In genomic region chr11:97520541-97520940, GRCm38 (mm10) we compare ENCODE assay signal across 22 mouse cellular contexts. TPM values are rescaled to one million over a fixed set of nuclear protein-coding genes. Genes with fewer than 3 reads are reported as not detected.
"Had no signal": no experiment of that assay in that cellular context is flagged by ENCODE, and none has a peak within 500 bp of the region (broad histone marks: within the 10 kb centered on the region; RNA-seq: fewer than 3 reads in every experiment).

No protein-coding gene starts in this region.

- H3K27me3 ChIP-seq: intestine, embryonic 15.5 days; limb, embryonic 15.5 days; midbrain, embryonic 12.5 days; midbrain, embryonic 15.5 days; neural tube, embryonic 12.5 days; neural tube, embryonic 15.5 days; stomach, embryonic 15.5 days had no signal

- DNase-seq: left cerebral cortex, postnatal 4 days; liver, postnatal 0 days; lung, embryonic 14.5 days; right cerebral cortex, adult 18-20 months; right cerebral cortex, postnatal 14 days; right cerebral cortex, postnatal 4 days; thymus, postnatal 25 days had no signal

- H3K4me3 ChIP-seq: intestine, embryonic 15.5 days; limb, embryonic 12.5 days; limb, embryonic 15.5 days; midbrain, embryonic 12.5 days; midbrain, embryonic 15.5 days; neural tube, embryonic 12.5 days; neural tube, embryonic 15.5 days; stomach, embryonic 15.5 days had no signal

- H3K27ac ChIP-seq: intestine, embryonic 15.5 days; kidney, postnatal 0 days; limb, embryonic 12.5 days; limb, embryonic 15.5 days; liver, embryonic 14.5 days; macrophage; midbrain, embryonic 12.5 days; midbrain, embryonic 15.5 days; neural tube, embryonic 12.5 days; neural tube, embryonic 15.5 days; stomach, embryonic 15.5 days had no signal

- H3K36me3 ChIP-seq: intestine, embryonic 15.5 days; limb, embryonic 12.5 days; limb, embryonic 15.5 days; stomach, embryonic 15.5 days had no signal

RNA-seq across cellular contexts. Expression of gene 4933428G20Rik, which starts 20.4 kb away (rescaled TPM):
- total RNA-seq: layer of hippocampus, adult 18-20 months; layer of hippocampus, postnatal 14 days; left cerebral cortex, adult 8-10 months; megakaryocyte, adult 5-6 weeks had no signal
- polyA plus RNA-seq: macrophage had no signal

RNA-seq across cellular contexts. Expression of gene Srcin1, which starts 55.4 kb away (rescaled TPM):
- total RNA-seq: megakaryocyte, adult 5-6 weeks had no signal
